Mouse (Mus musculus): ENCODE data around the gene Nr1d1. TPM values are rescaled to one million over a fixed set of nuclear protein-coding genes. Genes with fewer than 3 reads are reported as not detected.

The Nr1d1 gene
- polyA plus RNA-seq, 1 experiment from 2014 or later = 0.66 TPM

- H3K9me3 ChIP-seq (replicated peaks; ENCODE audit: control insufficient read depth, low read length) = no peaks in the 10 kb centered on the region
- peaks cover 17% of the 10 kb centered on the region for H3K36me3 ChIP-seq (ENCODE audit: control insufficient read depth, insufficient read depth)
- H3K27me3 ChIP-seq (ENCODE audit: control insufficient read depth, insufficient read depth, low read depth, low read length) = no peaks in the 10 kb centered on the region
- peak overlapping the region; percentile 97 for H3K9ac ChIP-seq (ENCODE audit: low read depth, low read length)
- H3K4me3 ChIP-seq (ENCODE audit: low read depth, low read length) = peak overlapping the region; percentile 91
- 10% methylated on average over 5 of the region's 5 CpGs for WGBS (ENCODE audit: insufficient replicate concordance)
- no peak overlapping the region for H3K27ac ChIP-seq (ENCODE audit: low read length)
- H3K4me2 ChIP-seq (ENCODE audit: low read depth, low read length) = peak overlapping the region; percentile 97
- ATAC-seq (ENCODE audit: low read depth) = no peak
- H3K4me1 ChIP-seq (ENCODE audit: control insufficient read depth, low read depth, low read length) = peaks cover 28% of the 10 kb centered on the region
These were observed 22.2 kb upstream of the Nr1d1 start for GRCm38 (mm10) chr11:98797306-98797705.

- Histone ChIP-seq H3K9me3 (replicated peaks; ENCODE audit: control insufficient read depth, low read length) (no peaks in the 10 kb centered on the region), H3K27me3 (ENCODE audit: control insufficient read depth, insufficient read depth, low read depth, low read length) (no peaks in the 10 kb centered on the region), H3K36me3 (ENCODE audit: control insufficient read depth, insufficient read depth) (peaks cover 16% of the 10 kb centered on the region), H3K4me3 (ENCODE audit: low read depth, low read length) (peak overlapping the region; percentile 91), H3K4me1 (ENCODE audit: control insufficient read depth, low read depth, low read length) (peaks cover 29% of the 10 kb centered on the region), H3K4me2 (ENCODE audit: low read depth, low read length) (peak overlapping the region; percentile 97), H3K9ac (ENCODE audit: low read depth, low read length) (peak overlapping the region; percentile 97), H3K27ac (ENCODE audit: low read length) (peak overlapping the region; percentile 97)
- ATAC-seq (ENCODE audit: low read depth) = 0 out of 2 replicates have a peak, but pooled peaks have one; percentile 1
- 3% methylated on average over 23 of the region's 23 CpGs for WGBS (ENCODE audit: insufficient replicate concordance)
These were observed 21.5 kb upstream of the Nr1d1 start for GRCm38 (mm10) chr11:98796515-98797216.

GRCm38 (mm10) chr11:98795714-98796514 is 20.8 kb upstream of the Nr1d1 start:
- Histone ChIP-seq H3K4me1 (ENCODE audit: control insufficient read depth, low read depth, low read length) (peaks cover 33% of the 10 kb centered on the region), H3K36me3 (ENCODE audit: control insufficient read depth, insufficient read depth) (peaks cover 12% of the 10 kb centered on the region), H3K9ac (ENCODE audit: low read depth, low read length) (peak overlapping the region; percentile 97), H3K4me3 (ENCODE audit: low read depth, low read length) (peak overlapping the region; percentile 91), H3K4me2 (ENCODE audit: low read depth, low read length) (peak overlapping the region; percentile 97), H3K9me3 (replicated peaks; ENCODE audit: control insufficient read depth, low read length) (no peaks in the 10 kb centered on the region), H3K27me3 (ENCODE audit: control insufficient read depth, insufficient read depth, low read depth, low read length) (no peaks in the 10 kb centered on the region), H3K27ac (ENCODE audit: low read length) (peak overlapping the region; percentile 97)
- WGBS (ENCODE audit: insufficient replicate concordance) = under 1% methylated on average over 70 of the region's 74 CpGs
- peak; percentile 58 for ATAC-seq (ENCODE audit: low read depth)

GRCm38 (mm10) chr11:98795015-98795713 is 20.0 kb upstream of the Nr1d1 start, which contains the start of gene Msl1:
Gene Msl1, plus strand, starts transcription at chr11:98795516.
- H3K4me3 ChIP-seq (ENCODE audit: low read depth, low read length) = peak within 1 kb of the TSS; percentile 91
- H3K9ac ChIP-seq (ENCODE audit: low read depth, low read length) = peak within 1 kb of the TSS; percentile 97
- H3K27ac ChIP-seq (ENCODE audit: low read length) = peak within 1 kb of the TSS; percentile 97
- H3K4me1 ChIP-seq (ENCODE audit: control insufficient read depth, low read depth, low read length) = peaks cover 35% of the 10 kb centered on the region
- ATAC-seq (ENCODE audit: low read depth) = peak; percentile 77
- H3K27me3 ChIP-seq (ENCODE audit: control insufficient read depth, insufficient read depth, low read depth, low read length) = no peaks in the 10 kb centered on the region
- WGBS (ENCODE audit: insufficient replicate concordance) = under 1% methylated on average over 58 of the region's 89 CpGs
- no peaks in the 10 kb centered on the region for H3K9me3 ChIP-seq (replicated peaks; ENCODE audit: control insufficient read depth, low read length)
- peak within 1 kb of the TSS; percentile 97 for H3K4me2 ChIP-seq (ENCODE audit: low read depth, low read length)
- H3K36me3 ChIP-seq (ENCODE audit: control insufficient read depth, insufficient read depth) = peaks cover 7% of the 10 kb centered on the region

- ATAC-seq (ENCODE audit: low read depth) = peak; percentile 56
- 0% methylated on average over 30 of the region's 30 CpGs for WGBS (ENCODE audit: insufficient replicate concordance)
These were observed 19.4 kb upstream of the Nr1d1 start for GRCm38 (mm10) chr11:98794469-98795014.

GRCm38 (mm10) chr11:98792081-98792480 is 16.9 kb upstream of the Nr1d1 start:
- H3K9ac ChIP-seq (ENCODE audit: low read depth, low read length) = no peak overlapping the region
- no peak overlapping the region for H3K4me2 ChIP-seq (ENCODE audit: low read depth, low read length)
- H3K4me1 ChIP-seq (ENCODE audit: control insufficient read depth, low read depth, low read length) = peaks cover 50% of the 10 kb centered on the region
- 38% methylated on average over 4 of the region's 4 CpGs for WGBS (ENCODE audit: insufficient replicate concordance)
- H3K36me3 ChIP-seq (ENCODE audit: control insufficient read depth, insufficient read depth) = no peaks in the 10 kb centered on the region
- no peaks in the 10 kb centered on the region for H3K9me3 ChIP-seq (replicated peaks; ENCODE audit: control insufficient read depth, low read length)
- H3K4me3 ChIP-seq (ENCODE audit: low read depth, low read length) = no peak overlapping the region
- ATAC-seq (ENCODE audit: low read depth) = no peak
- no peaks in the 10 kb centered on the region for H3K27me3 ChIP-seq (ENCODE audit: control insufficient read depth, insufficient read depth, low read depth, low read length)
- H3K27ac ChIP-seq (ENCODE audit: low read length) = no peak overlapping the region

More at GRCm38 (mm10) chr11:98794469-98795014, 19.4 kb upstream of the Nr1d1 start:
- Histone ChIP-seq H3K4me1 (ENCODE audit: control insufficient read depth, low read depth, low read length) (peaks cover 42% of the 10 kb centered on the region), H3K4me2 (ENCODE audit: low read depth, low read length) (peak overlapping the region; percentile 97), H3K9me3 (replicated peaks; ENCODE audit: control insufficient read depth, low read length) (no peaks in the 10 kb centered on the region), H3K27me3 (ENCODE audit: control insufficient read depth, insufficient read depth, low read depth, low read length) (no peaks in the 10 kb centered on the region), H3K9ac (ENCODE audit: low read depth, low read length) (peak overlapping the region; percentile 97), H3K36me3 (ENCODE audit: control insufficient read depth, insufficient read depth) (peaks cover 4% of the 10 kb centered on the region; the same call in 1 of the 2 replicates), H3K27ac (ENCODE audit: low read length) (peak overlapping the region; percentile 97), H3K4me3 (ENCODE audit: low read depth, low read length) (peak overlapping the region; percentile 91)

GRCm38 (mm10) chr11:98791448-98791847 is 16.3 kb upstream of the Nr1d1 start:
- WGBS (ENCODE audit: insufficient replicate concordance) = 74% methylated on average over 1 of the region's 1 CpGs
- no peaks in the 10 kb centered on the region for H3K36me3 ChIP-seq (ENCODE audit: control insufficient read depth, insufficient read depth)
- H3K27ac ChIP-seq (ENCODE audit: low read length) = no peak overlapping the region
- H3K4me2 ChIP-seq (ENCODE audit: low read depth, low read length) = no peak overlapping the region
- no peaks in the 10 kb centered on the region for H3K27me3 ChIP-seq (ENCODE audit: control insufficient read depth, insufficient read depth, low read depth, low read length)
- H3K9ac ChIP-seq (ENCODE audit: low read depth, low read length) = no peak overlapping the region
- ATAC-seq (ENCODE audit: low read depth) = no peak
- H3K9me3 ChIP-seq (replicated peaks; ENCODE audit: control insufficient read depth, low read length) = no peaks in the 10 kb centered on the region
- no peak overlapping the region for H3K4me3 ChIP-seq (ENCODE audit: low read depth, low read length)
- H3K4me1 ChIP-seq (ENCODE audit: control insufficient read depth, low read depth, low read length) = peaks cover 49% of the 10 kb centered on the region

GRCm38 (mm10) chr11:98790631-98791205 is 15.6 kb upstream of the Nr1d1 start:
- H3K4me1 ChIP-seq (ENCODE audit: control insufficient read depth, low read depth, low read length) = peaks cover 51% of the 10 kb centered on the region
- no peak for ATAC-seq (ENCODE audit: low read depth)
- no peaks in the 10 kb centered on the region for H3K27me3 ChIP-seq (ENCODE audit: control insufficient read depth, insufficient read depth, low read depth, low read length)
- WGBS (ENCODE audit: insufficient replicate concordance) = 78% methylated on average over 5 of the region's 5 CpGs
- no peak overlapping the region for H3K4me2 ChIP-seq (ENCODE audit: low read depth, low read length)
- H3K4me3 ChIP-seq (ENCODE audit: low read depth, low read length) = no peak overlapping the region
- H3K36me3 ChIP-seq (ENCODE audit: control insufficient read depth, insufficient read depth) = no peaks in the 10 kb centered on the region
- H3K27ac ChIP-seq (ENCODE audit: low read length) = no peak overlapping the region
- no peak overlapping the region for H3K9ac ChIP-seq (ENCODE audit: low read depth, low read length)
- H3K9me3 ChIP-seq (replicated peaks; ENCODE audit: control insufficient read depth, low read length) = no peaks in the 10 kb centered on the region
